Mouse (Mus musculus) gastrocnemius, adult 8-10 months (tissue): Measurements from ENCODE around the gene Msh2. TPM values are rescaled to one million over a fixed set of nuclear protein-coding genes. Genes with fewer than 3 reads are reported as not detected.

Experiments used
- total RNA-seq, 4 experiments: library from RNA; stranded (reverse); gene quantifications; 2 replicates each; pipeline ENCODE4 v1.2.4; 2022

The Msh2 gene
- total RNA-seq, 4 experiments from 2014 or later = 9.7 to 14.3 (median 12.0) TPM

Other genes starting within 250 kb of the Msh2 start
- gene Stpg4, start 244.6 kb upstream of the Msh2 start, total RNA-seq = not detected
- gene Calm2, start 225.4 kb upstream of the Msh2 start, total RNA-seq = 100 to 1,000 TPM; 155 to 194 (median 178) TPM
- not detected for gene Epcam, start 36.4 kb upstream of the Msh2 start, total RNA-seq
- gene Kcnk12, start 125.7 kb downstream of the Msh2 start, total RNA-seq = not detected
- not detected for gene Rpl36-ps4, start 248.6 kb downstream of the Msh2 start, total RNA-seq